Mouse (Mus musculus) mouse trophoblast stem cell (cell line): ENCODE measurements around the gene Bola3.

Experiments
- in situ Hi-C, 2 experiments: fragments of 300-500 bp; cut with MseI, MboI; formaldehyde crosslinking; loops; 2 replicates in 1 of 2; 3 replicates in 1 of 2; pipeline ENCODE4 v1.15.1; 2025

Gene Bola3

GRCm38 (mm10) chr6:83394122-83394521 lies 45.2 kb downstream of the Bola3 start:
- in situ Hi-C loops, result no loop called here

GRCm38 (mm10) chr6:83395544-83396229 lies 46.7 kb downstream of the Bola3 start:
- in situ Hi-C loops, result no loop called here

GRCm38 (mm10) chr6:83396711-83397110 lies 47.8 kb downstream of the Bola3 start:
- in situ Hi-C loops, result no loop called here

GRCm38 (mm10) chr6:83397728-83398127 lies 48.8 kb downstream of the Bola3 start:
- in situ Hi-C loops, result no loop called here

GRCm38 (mm10) chr6:83399790-83400189 lies 50.8 kb downstream of the Bola3 start:
- in situ Hi-C loops, result no loop called here

GRCm38 (mm10) chr6:83403481-83403880 lies 54.5 kb downstream of the Bola3 start:
- in situ Hi-C loops, result no loop called here

- in situ Hi-C loops, result no loop called here
Measured at GRCm38 (mm10) chr6:83404571-83404970, 55.6 kb downstream of the Bola3 start.

GRCm38 (mm10) chr6:83405511-83406064 lies 56.6 kb downstream of the Bola3 start:
- in situ Hi-C loops, result no loop called here

GRCm38 (mm10) chr6:83408510-83408909 lies 59.6 kb downstream of the Bola3 start:
- in situ Hi-C loops, result no loop called here
